Mouse (Mus musculus) lung, adult 2 months (tissue): ENCODE results near the gene Hspb8. TPM values are rescaled to one million over a fixed set of nuclear protein-coding genes. Genes with fewer than 3 reads are reported as not detected.

ENCODE experiments used
- DNase-seq: peaks from one replicate; pipeline ENCODE4 v3.0.0; 2022
- H3K4me1 ChIP-seq: fragments of 200-500 bp; 2 replicates; pipeline ENCODE4 v1.6.1; 2011; ENCODE audit warnings: low read length; ENCODE audit not compliant: control insufficient read depth, insufficient read depth
- H3K4me3 ChIP-seq: fragments of 200-500 bp; replicated peaks from 2 replicates; pipeline ENCODE3; 2011; ENCODE audit warnings: low read depth, mild to moderate bottlenecking, control low read depth, low read length; ENCODE audit errors: extremely low read depth
- CTCF ChIP-seq: fragments of 200-500 bp; IDR thresholded peaks from 2 replicates; pipeline ENCODE4 v1.5.1; 2011; ENCODE audit warnings: mild to moderate bottlenecking, low read length, control low read depth; ENCODE audit not compliant: insufficient read depth
- POLR2A ChIP-seq: fragments of 200-500 bp; IDR thresholded peaks from 2 replicates; pipeline ENCODE4 v1.6.1; 2011; ENCODE audit warnings: low read depth, mild to moderate bottlenecking, control low read depth, low read length, borderline replicate concordance; ENCODE audit errors: extremely low read depth
- WGBS: fragments of 180-500 bp; shearing (Covaris S2); methylation state at CpG from one replicate; pipeline ENCODE4 v1.1.7; 2018; 5-methylcytosine and 5-hydroxymethylcytosine counted together
- polyA plus RNA-seq: library from polyadenylated mRNA; depleted of rRNA; stranded (reverse); fragments of >200 nt; gene quantifications from 2 replicates; pipeline ENCODE4 v1.2.3, GENCODE M21; 2012

Hspb8 gene
- polyA plus RNA-seq, 1 experiment = 72.4 TPM

GRCm38 (mm10) chr5:116420213-116420612 is 2.5 kb downstream of the Hspb8 start:
- H3K4me1 ChIP-seq = peaks cover 9% of the 10 kb centered on the region
- DNase-seq = no peak
- TF ChIP-seq CTCF = no peak
- no peak for TF ChIP-seq POLR2A
- WGBS = 100% methylated on average over 1 of the region's 1 CpGs
- peak overlapping the region; percentile 10 for H3K4me3 ChIP-seq

GRCm38 (mm10) chr5:116419322-116420045 is 3.2 kb downstream of the Hspb8 start:
- 56% methylated on average over 6 of the region's 6 CpGs for WGBS
- Histone ChIP-seq H3K4me3 (no peak overlapping the region), H3K4me1 (peaks cover 9% of the 10 kb centered on the region)
- DNase-seq = no peak
- TF ChIP-seq CTCF (no peak), POLR2A (no peak)

- 44% methylated on average over 5 of the region's 5 CpGs for WGBS
- Histone ChIP-seq H3K4me3 (no peak overlapping the region), H3K4me1 (peaks cover 10% of the 10 kb centered on the region)
- no peak for DNase-seq
- no peak for TF ChIP-seq CTCF
- no peak for TF ChIP-seq POLR2A
Measured at GRCm38 (mm10) chr5:116416208-116416607, 6.5 kb downstream of the Hspb8 start.

GRCm38 (mm10) chr5:116409689-116410590 is 12.7 kb downstream of the Hspb8 start:
- no peak for DNase-seq
- H3K4me1 ChIP-seq = peaks cover 15% of the 10 kb centered on the region
- TF ChIP-seq POLR2A = no peak
- TF ChIP-seq CTCF = no peak
- WGBS = 18% methylated on average over 16 of the region's 16 CpGs
- H3K4me3 ChIP-seq = no peak overlapping the region

GRCm38 (mm10) chr5:116408965-116409364 is 13.7 kb downstream of the Hspb8 start:
- TF ChIP-seq CTCF (no peak), POLR2A (no peak)
- no peak for DNase-seq
- Histone ChIP-seq H3K4me1 (peaks cover 15% of the 10 kb centered on the region), H3K4me3 (no peak overlapping the region)
- 65% methylated on average over 9 of the region's 9 CpGs for WGBS

GRCm38 (mm10) chr5:116407936-116408335 is 14.7 kb downstream of the Hspb8 start:
- DNase-seq = no peak
- 7% methylated on average over 6 of the region's 6 CpGs for WGBS
- H3K4me1 ChIP-seq = peaks cover 12% of the 10 kb centered on the region
- no peak overlapping the region for H3K4me3 ChIP-seq
- TF ChIP-seq CTCF (no peak), POLR2A (no peak)

- no peak overlapping the region for H3K4me3 ChIP-seq
- peaks cover 12% of the 10 kb centered on the region for H3K4me1 ChIP-seq
- DNase-seq = no peak
- WGBS = 20% methylated on average over 4 of the region's 4 CpGs
- TF ChIP-seq POLR2A (no peak), CTCF (no peak)
Measured at GRCm38 (mm10) chr5:116407321-116407720, 15.3 kb downstream of the Hspb8 start.

- Histone ChIP-seq H3K4me3 (no peak overlapping the region), H3K4me1 (peaks cover 12% of the 10 kb centered on the region)
- DNase-seq = no peak
- 37% methylated on average over 3 of the region's 3 CpGs for WGBS
- no peak for TF ChIP-seq CTCF
- no peak for TF ChIP-seq POLR2A
Measured at GRCm38 (mm10) chr5:116406507-116406906, 16.2 kb downstream of the Hspb8 start.

GRCm38 (mm10) chr5:116405934-116406333 is 16.7 kb downstream of the Hspb8 start:
- WGBS = 88% methylated on average over 1 of the region's 1 CpGs
- peaks cover 11% of the 10 kb centered on the region for H3K4me1 ChIP-seq
- H3K4me3 ChIP-seq = no peak overlapping the region
- DNase-seq = no peak
- TF ChIP-seq CTCF = no peak
- TF ChIP-seq POLR2A = no peak
